Mouse (Mus musculus): ENCODE results near the gene Rom1. TPM values are rescaled to one million over a fixed set of nuclear protein-coding genes. Genes with fewer than 3 reads are reported as not detected.

Rom1 gene
- polyA plus RNA-seq, 1 experiment from 2014 or later, result 1.3 TPM

GRCm38 (mm10) chr19:8888511-8889385, 40.4 kb downstream of the Rom1 start, which contains the start of the genes 1810009A15Rik and Gm49416:
TSS of gene 1810009A15Rik (plus strand) at chr19:8888853.
TSS of gene Gm49416 (plus strand) at chr19:8888926.
- Histone ChIP-seq H3K4me3 (replicated peaks) (peak within 1 kb of the TSS; percentile 63), H3K36me3 (replicated peaks) (peaks cover 13% of the 10 kb centered on the region), H3K9ac (peak within 1 kb of the TSS; percentile 78), H3K4me2 (peak within 1 kb of the TSS; percentile 74), H3K27ac (peak within 1 kb of the TSS; percentile 87), H3K9me3 (no peaks in the 10 kb centered on the region), H3K4me1 (peaks cover 24% of the 10 kb centered on the region), H3K27me3 (no peaks in the 10 kb centered on the region)
- under 1% methylated on average over 58 of the region's 58 CpGs for WGBS
- ATAC-seq (ENCODE audit: low FRiP score), result peak; percentile 95

GRCm38 (mm10) chr19:8887585-8888463, 41.3 kb downstream of the Rom1 start:
- Histone ChIP-seq H3K36me3 (replicated peaks) (peaks cover 13% of the 10 kb centered on the region), H3K27me3 (no peaks in the 10 kb centered on the region), H3K9me3 (no peaks in the 10 kb centered on the region), H3K27ac (peak overlapping the region; percentile 87), H3K4me2 (peak overlapping the region; percentile 74), H3K4me3 (replicated peaks) (peak overlapping the region; percentile 63), H3K9ac (peak overlapping the region; percentile 78), H3K4me1 (peaks cover 19% of the 10 kb centered on the region)
- 16% methylated on average over 19 of the region's 19 CpGs for WGBS
- ATAC-seq (ENCODE audit: low FRiP score), result no peak

GRCm38 (mm10) chr19:8886916-8887584, 42.1 kb downstream of the Rom1 start:
- no peak for ATAC-seq (ENCODE audit: low FRiP score)
- H3K27ac ChIP-seq, result peak overlapping the region; percentile 87; the same call in 1 of the 2 replicates
- peaks cover 19% of the 10 kb centered on the region for H3K4me1 ChIP-seq
- H3K4me2 ChIP-seq, result peak overlapping the region; percentile 74
- peak overlapping the region; percentile 63; the same call in 1 of the 2 replicates for H3K4me3 ChIP-seq (replicated peaks)
- H3K36me3 ChIP-seq (replicated peaks), result peaks cover 13% of the 10 kb centered on the region
- no peaks in the 10 kb centered on the region for H3K27me3 ChIP-seq
- WGBS, result 43% methylated on average over 1 of the region's 1 CpGs
- peak overlapping the region; percentile 78; the same call in 1 of the 2 replicates for H3K9ac ChIP-seq
- H3K9me3 ChIP-seq, result no peaks in the 10 kb centered on the region

- Histone ChIP-seq H3K9me3 (no peaks in the 10 kb centered on the region), H3K4me2 (no peak within 1 kb of the TSS), H3K9ac (no peak within 1 kb of the TSS), H3K36me3 (replicated peaks) (no peaks in the 10 kb centered on the region), H3K27ac (no peak within 1 kb of the TSS), H3K27me3 (no peaks in the 10 kb centered on the region), H3K4me1 (peaks cover 21% of the 10 kb centered on the region), H3K4me3 (replicated peaks) (no peak within 1 kb of the TSS)
- ATAC-seq (ENCODE audit: low FRiP score), result no peak
- WGBS, result 73% methylated on average over 3 of the region's 3 CpGs
Measured at GRCm38 (mm10) chr19:8883616-8884015, 45.5 kb downstream of the Rom1 start, which contains the start of the genes Lbhd1 and Gm49403. TSS of gene Lbhd1 (plus strand) at chr19:8883732. TSS of gene Gm49403 (plus strand) at chr19:8883930.

- 24% methylated on average over 3 of the region's 3 CpGs for WGBS
- Histone ChIP-seq H3K4me2 (peak overlapping the region; percentile 84), H3K4me1 (peaks cover 11% of the 10 kb centered on the region), H3K27me3 (no peaks in the 10 kb centered on the region), H3K9ac (peak overlapping the region; percentile 89; the same call in 1 of the 2 replicates), H3K36me3 (replicated peaks) (peaks cover 12% of the 10 kb centered on the region), H3K4me3 (replicated peaks) (peak overlapping the region; percentile 77), H3K27ac (peak overlapping the region; percentile 80; the same call in 1 of the 2 replicates), H3K9me3 (no peaks in the 10 kb centered on the region)
- no peak; the same call in 1 of the 2 replicates for ATAC-seq (ENCODE audit: low FRiP score)
Measured at GRCm38 (mm10) chr19:8881034-8881392, 48.1 kb downstream of the Rom1 start.

GRCm38 (mm10) chr19:8880311-8881033, 48.7 kb downstream of the Rom1 start, which contains the start of gene Uqcc3:
TSS of gene Uqcc3 (minus strand) at chr19:8880923.
- peak; percentile 97 for ATAC-seq (ENCODE audit: low FRiP score)
- WGBS, result under 1% methylated on average over 42 of the region's 42 CpGs
- Histone ChIP-seq H3K27ac (peak within 1 kb of the TSS; percentile 80), H3K4me1 (peaks cover 11% of the 10 kb centered on the region), H3K27me3 (no peaks in the 10 kb centered on the region), H3K4me2 (peak within 1 kb of the TSS; percentile 84), H3K9ac (peak within 1 kb of the TSS; percentile 89), H3K4me3 (replicated peaks) (peak within 1 kb of the TSS; percentile 77), H3K9me3 (no peaks in the 10 kb centered on the region), H3K36me3 (replicated peaks) (peaks cover 17% of the 10 kb centered on the region)

Small RNA genes lying within 50 kb of the gene (microRNA-seq; reads per million reads assigned to microRNA genes)
- gene Mir5136, result not detected

Other genes starting within 250 kb of the Rom1 start
- 140 and 143 TPM in 2 replicates for gene Slc3a2, start 206.0 kb downstream of the Rom1 start, polyA plus RNA-seq (2016; fragmentation: Nextera tagmentation; extraction: Ambion mirVana)
- gene Wdr74, start 193.5 kb downstream of the Rom1 start, polyA plus RNA-seq (2016; fragmentation: Nextera tagmentation; extraction: Ambion mirVana), result 83.7 and 85.9 TPM in 2 replicates
- gene 1700092M07Rik, start 188.6 kb downstream of the Rom1 start, polyA plus RNA-seq (2016; fragmentation: Nextera tagmentation; extraction: Ambion mirVana), result 2.8 and 3.7 TPM in 2 replicates
- gene Stx5a, start 187.9 kb downstream of the Rom1 start, polyA plus RNA-seq (2016; fragmentation: Nextera tagmentation; extraction: Ambion mirVana), result 108 and 114 TPM in 2 replicates
- gene Nxf1, start 172.3 kb downstream of the Rom1 start, polyA plus RNA-seq (2016; fragmentation: Nextera tagmentation; extraction: Ambion mirVana), result 206 and 225 TPM in 2 replicates
- gene Tmem223, start 158.4 kb downstream of the Rom1 start, polyA plus RNA-seq (2016; fragmentation: Nextera tagmentation; extraction: Ambion mirVana), result 203 and 210 TPM in 2 replicates
- gene Tmem179b, start 154.9 kb downstream of the Rom1 start, polyA plus RNA-seq (2016; fragmentation: Nextera tagmentation; extraction: Ambion mirVana), result 34.4 and 36.9 TPM in 2 replicates
- 35.9 and 41.5 TPM in 2 replicates for gene Taf6l, start 142.9 kb downstream of the Rom1 start, polyA plus RNA-seq (2016; fragmentation: Nextera tagmentation; extraction: Ambion mirVana)
- 158 and 161 TPM in 2 replicates for gene Polr2g, start 130.8 kb downstream of the Rom1 start, polyA plus RNA-seq (2016; fragmentation: Nextera tagmentation; extraction: Ambion mirVana)
- gene Zbtb3, start 126.8 kb downstream of the Rom1 start, polyA plus RNA-seq (2016; fragmentation: Nextera tagmentation; extraction: Ambion mirVana), result 6.6 and 7.9 TPM in 2 replicates
- 78.7 and 83.9 TPM in 2 replicates for gene Ttc9c, start 110.0 kb downstream of the Rom1 start, polyA plus RNA-seq (2016; fragmentation: Nextera tagmentation; extraction: Ambion mirVana)
- gene Hnrnpul2, start 109.3 kb downstream of the Rom1 start, polyA plus RNA-seq (2016; fragmentation: Nextera tagmentation; extraction: Ambion mirVana), result 7.2 and 7.8 TPM in 2 replicates
- gene AC129217.1, start 99.6 kb downstream of the Rom1 start, polyA plus RNA-seq (2016; fragmentation: Nextera tagmentation; extraction: Ambion mirVana), result not detected in 2 replicates
- gene Bscl2, start 91.9 kb downstream of the Rom1 start, polyA plus RNA-seq (2016; fragmentation: Nextera tagmentation; extraction: Ambion mirVana), result 57.5 and 62.9 TPM in 2 replicates
- 131 and 139 TPM in 2 replicates for gene Gng3, start 90.2 kb downstream of the Rom1 start, polyA plus RNA-seq (2016; fragmentation: Nextera tagmentation; extraction: Ambion mirVana)
- gene Lrrn4cl, start 78.6 kb downstream of the Rom1 start, polyA plus RNA-seq (2016; fragmentation: Nextera tagmentation; extraction: Ambion mirVana), result 0.26 and 0.60 TPM in 2 replicates
- 178 and 182 TPM in 2 replicates for gene Ubxn1, start 57.9 kb downstream of the Rom1 start, polyA plus RNA-seq (2016; fragmentation: Nextera tagmentation; extraction: Ambion mirVana)
- gene Uqcc3, start 48.4 kb downstream of the Rom1 start, polyA plus RNA-seq (2016; fragmentation: Nextera tagmentation; extraction: Ambion mirVana), result 55.2 and 57.3 TPM in 2 replicates
- 104 and 119 TPM in 2 replicates for gene Lbhd1, start 45.6 kb downstream of the Rom1 start, polyA plus RNA-seq (2016; fragmentation: Nextera tagmentation; extraction: Ambion mirVana)
- gene Gm49403, start 45.4 kb downstream of the Rom1 start, polyA plus RNA-seq (2016; fragmentation: Nextera tagmentation; extraction: Ambion mirVana), result not detected in 2 replicates
- 91.0 and 104 TPM in 2 replicates for gene 1810009A15Rik, start 40.5 kb downstream of the Rom1 start, polyA plus RNA-seq (2016; fragmentation: Nextera tagmentation; extraction: Ambion mirVana)
- not detected in 2 replicates for gene Gm49416, start 40.4 kb downstream of the Rom1 start, polyA plus RNA-seq (2016; fragmentation: Nextera tagmentation; extraction: Ambion mirVana)
- 48.1 and 52.6 TPM in 2 replicates for gene Ints5, start 36.4 kb downstream of the Rom1 start, polyA plus RNA-seq (2016; fragmentation: Nextera tagmentation; extraction: Ambion mirVana)
- 106 and 113 TPM in 2 replicates for gene Ganab, start 31.3 kb downstream of the Rom1 start, polyA plus RNA-seq (2016; fragmentation: Nextera tagmentation; extraction: Ambion mirVana)
- 64.4 and 64.8 TPM in 2 replicates for gene B3gat3, start 9.0 kb downstream of the Rom1 start, polyA plus RNA-seq (2016; fragmentation: Nextera tagmentation; extraction: Ambion mirVana)
- 13.2 and 13.8 TPM in 2 replicates for gene Eml3, start 196 bp upstream of the Rom1 start, polyA plus RNA-seq (2016; fragmentation: Nextera tagmentation; extraction: Ambion mirVana)
- gene Mta2, start 12.5 kb upstream of the Rom1 start, polyA plus RNA-seq (2016; fragmentation: Nextera tagmentation; extraction: Ambion mirVana), result 193 and 206 TPM in 2 replicates
- 36.9 and 37.0 TPM in 2 replicates for gene Tut1, start 24.5 kb upstream of the Rom1 start, polyA plus RNA-seq (2016; fragmentation: Nextera tagmentation; extraction: Ambion mirVana)
- gene Eef1g, start 37.7 kb upstream of the Rom1 start, polyA plus RNA-seq (2016; fragmentation: Nextera tagmentation; extraction: Ambion mirVana), result 365 and 373 TPM in 2 replicates
- gene Ahnak, start 59.9 kb upstream of the Rom1 start, polyA plus RNA-seq (2016; fragmentation: Nextera tagmentation; extraction: Ambion mirVana), result 6.4 and 8.5 TPM in 2 replicates
- gene Scgb1a1, start 158.6 kb upstream of the Rom1 start, polyA plus RNA-seq (2016; fragmentation: Nextera tagmentation; extraction: Ambion mirVana), result not detected in 2 replicates
- gene Asrgl1, start 206.3 kb upstream of the Rom1 start, polyA plus RNA-seq (2016; fragmentation: Nextera tagmentation; extraction: Ambion mirVana), result 24.1 and 25.7 TPM in 2 replicates

Measured in forebrain, embryonic 12.5 days (tissue).